Mouse (Mus musculus) forebrain, embryonic 11.5 days (tissue): ENCODE data around the gene Erbb4. TPM values are rescaled to one million over a fixed set of nuclear protein-coding genes. Genes with fewer than 3 reads are reported as not detected.

Experiments used
- ATAC-seq: fragments of 200-750 bp; cut with Nextera tagmentation; replicated peaks from 2 replicates; pipeline ENCODE4 v1.8.0; 2017; ENCODE audit warnings: moderate TSS enrichment; ENCODE audit not compliant: low FRiP score
- DNase-seq: peaks from one replicate; pipeline ENCODE4 v3.0.0-alpha.2; 2017; ENCODE audit warnings: low spot score
- H3K27ac ChIP-seq: fragments of 300-500 bp; sonication (generic); 2 replicates; pipeline ENCODE4 v1.5.1; 2014; ENCODE audit warnings: low read depth, low read length
- H3K27me3 ChIP-seq: fragments of 300-500 bp; sonication (generic); 2 replicates; pipeline ENCODE4 v1.6.1; 2014; ENCODE audit warnings: mild to moderate bottlenecking, low read length, mixed read lengths; ENCODE audit not compliant: control insufficient read depth, insufficient read depth
- H3K36me3 ChIP-seq: fragments of 300-500 bp; sonication (generic); 2 replicates; pipeline ENCODE4 v1.6.1; 2014; ENCODE audit warnings: mild to moderate bottlenecking, low read length, moderate library complexity, mixed read lengths; ENCODE audit not compliant: control insufficient read depth, insufficient read depth
- H3K4me1 ChIP-seq: fragments of 300-500 bp; sonication (generic); replicated peaks from 2 replicates; pipeline ENCODE4 v1.6.1; 2014; ENCODE audit warnings: low read length, mixed read lengths; ENCODE audit not compliant: control insufficient read depth, insufficient read depth
- H3K4me2 ChIP-seq: fragments of 300-500 bp; sonication (generic); 2 replicates; pipeline ENCODE4 v1.6.1; 2014; ENCODE audit warnings: low read depth, mild to moderate bottlenecking, low read length, moderate library complexity, mixed read lengths; ENCODE audit not compliant: severe bottlenecking
- H3K4me3 ChIP-seq: fragments of 300-500 bp; sonication (generic); 2 replicates; pipeline ENCODE4 v1.5.1; 2014; ENCODE audit warnings: low read depth, low read length
- H3K9ac ChIP-seq: fragments of 300-500 bp; sonication (generic); 2 replicates; pipeline ENCODE4 v1.6.1; 2014; ENCODE audit warnings: low read length
- H3K9me3 ChIP-seq: fragments of 300-500 bp; sonication (generic); 2 replicates; pipeline ENCODE4 v1.6.1; 2016; ENCODE audit warnings: low read length, mixed read lengths; ENCODE audit not compliant: control insufficient read depth
- WGBS: fragments of 180-500 bp; shearing (Covaris S2); extraction: QIAGEN DNeasy Blood & Tissue Kit; methylation state at CpG from one replicate; pipeline ENCODE4 v1.1.7; 2014; 5-methylcytosine and 5-hydroxymethylcytosine counted together
- polyA plus RNA-seq: library from polyadenylated mRNA; unstranded; fragments of >200 nt; fragmentation: Nextera tagmentation; extraction: Ambion mirVana; gene quantifications from 2 replicates; pipeline ENCODE4 v1.2.1, GENCODE M21; 2014

Gene Erbb4
- polyA plus RNA-seq, 1 experiment from 2014 or later, result 4.3 TPM

GRCm38 (mm10) chr1:68020020-68020419 lies 1087.8 kb downstream of the Erbb4 start:
- Histone ChIP-seq H3K4me3 (no peak overlapping the region), H3K4me1 (no peaks in the 10 kb centered on the region), H3K27me3 (no peaks in the 10 kb centered on the region), H3K27ac (no peak overlapping the region), H3K9me3 (no peaks in the 10 kb centered on the region), H3K36me3 (no peaks in the 10 kb centered on the region), H3K9ac (no peak overlapping the region), H3K4me2 (no peak overlapping the region)
- DNase-seq, result no peak
- ATAC-seq, result no peak
- 74% methylated on average over 1 of the region's 1 CpGs for WGBS

GRCm38 (mm10) chr1:68019618-68020017 lies 1088.2 kb downstream of the Erbb4 start:
- Histone ChIP-seq H3K27me3 (no peaks in the 10 kb centered on the region), H3K9ac (no peak overlapping the region), H3K4me1 (no peaks in the 10 kb centered on the region), H3K9me3 (no peaks in the 10 kb centered on the region), H3K4me3 (no peak overlapping the region), H3K4me2 (no peak overlapping the region), H3K27ac (no peak overlapping the region), H3K36me3 (no peaks in the 10 kb centered on the region)
- no peak for DNase-seq
- no peak for ATAC-seq
- WGBS, result 91% methylated on average over 3 of the region's 3 CpGs
